Mouse (Mus musculus) G1E (cell line): Measurements from ENCODE around the gene Rasal2.

Source experiments
- CTCF ChIP-seq: IDR thresholded peaks from 2 replicates; pipeline ENCODE4 v1.5.1; 2012; ENCODE audit warnings: low read depth, low read length, inconsistent platforms, mixed read lengths
- GATA1 ChIP-seq: IDR thresholded peaks from 2 replicates; pipeline ENCODE4 v1.6.1; 2012; ENCODE audit warnings: borderline replicate concordance, low read length, inconsistent platforms, mixed read lengths
- TAL1 ChIP-seq: conservative IDR thresholded peaks from 2 replicates; pipeline ENCODE4 v1.6.1; 2012; ENCODE audit warnings: low read depth, low read length, inconsistent platforms, mixed read lengths

DNA sequence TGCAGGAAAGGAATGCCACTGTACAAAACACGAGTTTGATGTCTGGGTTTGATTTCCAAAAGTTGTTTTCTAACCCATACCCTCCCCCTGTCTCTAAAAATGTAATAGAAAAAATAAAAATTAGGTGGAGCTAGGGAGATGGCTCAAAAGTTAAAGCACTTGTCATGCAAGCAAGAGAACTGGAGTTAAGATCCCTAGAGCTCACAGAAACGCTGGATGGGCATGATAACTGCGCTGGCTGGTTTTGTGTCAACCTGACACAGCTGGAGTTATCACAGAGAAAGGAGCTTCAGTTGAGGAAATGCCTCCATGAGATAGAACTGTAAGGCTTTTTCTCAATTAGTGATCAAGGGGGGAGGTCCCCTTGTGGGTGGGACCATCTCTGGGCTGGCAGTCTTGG lies 191.5 kb downstream of the Rasal2 start:
- no peak for TF ChIP-seq CTCF
- TF ChIP-seq TAL1: no peak
- no peak for TF ChIP-seq GATA1
